Mouse (Mus musculus) Patski (cell line): ENCODE results near the gene Palmd. TPM values are rescaled to one million over a fixed set of nuclear protein-coding genes. Genes with fewer than 3 reads are reported as not detected.

Experiments
- ATAC-seq: fragments of 100-300 bp; one replicate; pipeline ENCODE4 v1.8.0; 2021
- CTCF ChIA-PET: fragments of 350-600 bp; sonication (Branson Sonifier 250); formaldehyde crosslinking; loops from one replicate; lab custom pipeline; 2022; ENCODE audit warnings: inconsistent platforms; lab: Charles Lee
- POLR2A ChIA-PET: fragments of 350-600 bp; sonication (Branson Sonifier 250); formaldehyde crosslinking; loops from one replicate; lab custom pipeline; 2022; ENCODE audit warnings: antibody characterized with exemption, inconsistent platforms; lab: Charles Lee
- DNase-seq: peaks from one replicate; pipeline ENCODE4 v3.0.0-alpha.2; 2011; ENCODE audit warnings: low read depth, low spot score
- H3K27me3 ChIP-seq: fragments of 371-371 bp; one replicate; pipeline ENCODE4 v1.5.1; 2021
- CTCF ChIP-seq: fragments of 100-300 bp; IDR thresholded peaks from one replicate; pipeline ENCODE4 v1.5.1; 2021
- in situ Hi-C: fragments of 300-500 bp; cut with MboI; formaldehyde crosslinking; loops from 3 replicates; pipeline ENCODE4 v1.11.1; 2018; ENCODE audit warnings: low pct_unique_long_range_greater_than_20kb, mixed read lengths
- polyA plus RNA-seq: library from polyadenylated mRNA; unstranded; gene quantifications from one replicate; pipeline ENCODE4 v1.2.3, GENCODE M21; 2021

The Palmd gene
- polyA plus RNA-seq, 1 experiment from 2014 or later: 0.04 TPM

DNA sequence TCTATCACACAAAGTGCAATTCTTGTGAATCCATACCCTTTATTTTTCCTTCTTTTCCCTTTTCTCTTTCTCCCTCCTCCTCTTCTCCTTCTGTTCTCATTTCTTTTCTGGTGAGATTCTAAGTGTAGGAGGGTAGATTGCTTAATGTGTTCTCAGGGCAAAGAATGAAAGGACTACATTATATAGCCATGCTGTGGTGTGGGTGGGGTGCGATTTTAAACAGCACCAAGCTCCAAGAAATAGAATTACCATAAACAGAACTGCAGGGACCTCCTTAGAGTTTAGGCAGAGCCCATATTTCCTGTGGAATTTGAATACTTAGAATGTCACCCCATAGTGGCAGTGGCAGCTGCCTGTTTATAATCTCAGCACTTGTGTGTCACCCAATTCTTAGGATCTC is 17.0 kb upstream of the Palmd start:
- ChIA-PET CTCF (interaction anchor here (0.8 to 1.9 kb wide), 6 partner anchors 10 to 39 kb away, joined by 3 to 5 read pairs (median 3); no protein-coding TSS in a partner anchor), POLR2A (interaction anchor here (0.9 kb wide), 1 partner anchor 19 kb away, joined by 3 read pairs; no protein-coding TSS in a partner anchor)
- DNase-seq (no peak), ATAC-seq (no peak)
- no peaks in the 10 kb centered on the region for H3K27me3 ChIP-seq
- TF ChIP-seq CTCF: no peak
- in situ Hi-C loops: no loop called here

DNA sequence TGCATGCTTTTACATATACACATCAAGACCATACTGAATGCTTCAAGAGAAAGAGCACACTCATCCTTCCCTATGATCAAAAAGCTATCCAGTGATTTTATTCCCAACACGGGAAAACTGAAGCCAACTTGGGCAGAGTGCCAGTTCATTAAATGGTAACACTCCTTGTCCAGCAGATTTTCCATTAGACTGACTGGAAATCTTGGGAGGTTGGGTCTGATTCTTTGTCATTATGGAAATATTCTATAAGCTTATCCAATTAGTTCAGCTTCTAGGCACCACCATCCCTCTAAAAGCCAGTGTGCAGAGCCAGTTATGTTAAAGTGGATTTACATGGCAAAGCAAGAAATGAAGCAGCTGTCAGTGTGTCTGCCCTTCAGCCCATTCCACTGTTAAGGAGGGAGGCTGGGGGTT is 16.3 kb upstream of the Palmd start:
- H3K27me3 ChIP-seq: no peaks in the 10 kb centered on the region
- ATAC-seq (no peak), DNase-seq (no peak)
- TF ChIP-seq CTCF: no peak
- in situ Hi-C loops: no loop called here
- CTCF ChIA-PET: interaction anchor here (0.8 to 1.9 kb wide), 5 partner anchors 10 to 38 kb away, joined by 3 to 5 read pairs (median 3); no protein-coding TSS in a partner anchor
- POLR2A ChIA-PET: interaction anchor here (0.9 kb wide), 1 partner anchor 20 kb away, joined by 3 read pairs; no protein-coding TSS in a partner anchor

DNA sequence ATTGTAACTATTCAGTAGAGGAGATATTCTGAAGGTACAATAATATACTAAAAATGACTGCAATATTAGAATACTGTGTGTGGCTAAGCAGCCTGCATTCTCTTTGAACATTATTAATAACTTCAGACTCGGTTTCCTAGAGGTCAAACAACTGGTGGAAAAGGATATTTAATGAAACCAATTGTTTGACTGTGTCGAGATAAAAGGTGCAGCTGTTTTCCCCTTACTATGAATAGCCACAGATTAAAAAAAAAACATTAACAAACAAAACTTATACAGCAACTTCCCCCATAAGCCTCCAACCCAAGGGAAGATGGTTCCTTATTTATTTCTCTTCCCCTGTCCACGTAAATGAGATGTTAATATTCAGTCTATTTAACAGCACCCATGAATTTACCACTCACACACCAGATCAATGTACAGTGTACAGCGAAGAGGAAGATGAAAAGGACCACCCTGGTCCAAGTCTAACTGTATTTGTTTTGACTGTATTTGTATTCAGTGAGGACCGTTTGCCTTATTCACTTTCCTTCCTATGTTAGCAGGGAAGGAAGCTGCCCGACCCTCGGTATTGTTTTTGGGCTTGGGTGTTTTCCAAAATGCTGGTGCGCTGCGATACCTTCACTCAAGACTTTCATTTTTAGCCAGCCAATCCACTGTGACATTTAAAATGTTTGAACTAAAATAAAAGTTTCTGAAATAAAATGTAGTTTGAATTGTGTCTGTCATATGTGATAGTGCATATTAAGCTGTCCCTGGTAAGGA is 13.2 kb upstream of the Palmd start:
- POLR2A ChIA-PET: no interaction called here
- TF ChIP-seq CTCF: no peak
- CTCF ChIA-PET: interaction anchor here (1.0 to 1.5 kb wide), 4 partner anchors 9 to 20 kb away, joined by 3 to 5 read pairs (median 4); no protein-coding TSS in a partner anchor
- no peaks in the 10 kb centered on the region for H3K27me3 ChIP-seq
- DNase-seq: no peak
- no peak for ATAC-seq
- in situ Hi-C loops: no loop called here

GRCm38 (mm10) chr3:116969786-116970185 is 999 bp upstream of the Palmd start:
- POLR2A ChIA-PET: interaction anchor here (0.9 kb wide), 1 partner anchor 18 kb away, joined by 3 read pairs; no protein-coding TSS in a partner anchor
- H3K27me3 ChIP-seq: no peaks in the 10 kb centered on the region
- CTCF ChIA-PET: interaction anchor here (1.3 kb wide), 1 partner anchor 18 kb away, joined by 4 read pairs; no protein-coding TSS in a partner anchor
- DNase-seq: no peak
- in situ Hi-C loops: no loop called here
- no peak for TF ChIP-seq CTCF
- ATAC-seq: no peak

GRCm38 (mm10) chr3:116969003-116969402 is 216 bp upstream of the Palmd start:
- no peak for TF ChIP-seq CTCF
- in situ Hi-C loops: no loop called here
- ChIA-PET CTCF (interaction anchor here (1.4 kb wide), 1 partner anchor 33 kb away, joined by 4 read pairs; no protein-coding TSS in a partner anchor), POLR2A (interaction anchor here (0.7 kb wide), 1 partner anchor 763 kb away, joined by 5 read pairs; no protein-coding TSS in a partner anchor)
- ATAC-seq (no peak), DNase-seq (no peak)
- no peaks in the 10 kb centered on the region for H3K27me3 ChIP-seq

GRCm38 (mm10) chr3:116967967-116968366 is 820 bp downstream of the Palmd start, which contains the start of gene 4930455H04Rik:
4930455H04Rik (plus strand) TSS chr3:116968267.
- in situ Hi-C loops: no loop called here
- ATAC-seq: no peak
- ChIA-PET CTCF (interaction anchor here (1.4 to 1.8 kb wide), 2 partner anchors 16 to 34 kb away, joined by 3 to 4 read pairs; no protein-coding TSS in a partner anchor), POLR2A (interaction anchor here (1.2 kb wide), 1 partner anchor 57 kb away, joined by 5 read pairs; no protein-coding TSS in a partner anchor)
- TF ChIP-seq CTCF: no peak
- no peak for DNase-seq
- no peaks in the 10 kb centered on the region for H3K27me3 ChIP-seq

DNA sequence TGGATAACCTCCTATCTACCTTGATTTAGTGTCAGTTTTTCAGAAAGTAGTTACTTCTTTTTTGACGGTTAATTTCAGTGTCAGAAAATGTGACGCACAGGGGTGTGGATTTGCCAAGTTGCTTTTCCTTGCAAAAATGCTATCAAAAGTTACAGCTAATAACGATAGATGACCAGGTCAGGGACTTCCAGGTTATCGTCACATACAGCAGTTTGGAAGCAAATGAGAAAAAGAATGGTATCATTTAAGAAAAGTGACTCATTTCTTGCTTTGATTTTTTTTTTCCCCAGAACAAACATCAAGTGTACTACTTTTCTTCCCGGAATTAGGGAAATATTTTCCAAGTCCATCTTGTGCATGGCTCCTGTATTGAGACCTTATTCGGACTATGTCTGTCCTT is 1.4 kb downstream of the Palmd start:
- ChIA-PET POLR2A (interaction anchor here (1.2 kb wide), 1 partner anchor 57 kb away, joined by 5 read pairs; no protein-coding TSS in a partner anchor), CTCF (interaction anchor here (1.0 to 1.8 kb wide), 4 partner anchors 16 to 93 kb away, joined by 3 to 4 read pairs (median 4); no protein-coding TSS in a partner anchor)
- no peak for TF ChIP-seq CTCF
- DNase-seq (no peak), ATAC-seq (no peak)
- H3K27me3 ChIP-seq: no peaks in the 10 kb centered on the region
- in situ Hi-C loops: no loop called here

- TF ChIP-seq CTCF: no peak
- in situ Hi-C loops: no loop called here
- ATAC-seq: peak; percentile 71
- H3K27me3 ChIP-seq: no peaks in the 10 kb centered on the region
- CTCF ChIA-PET: interaction anchor here (0.6 to 1.8 kb wide), 6 partner anchors 10 to 453 kb away, joined by 3 to 4 read pairs (median 3); no protein-coding TSS in a partner anchor
- POLR2A ChIA-PET: interaction anchor here (1.2 kb wide), 1 partner anchor 56 kb away, joined by 5 read pairs; no protein-coding TSS in a partner anchor
- DNase-seq: no peak
These were observed 2.0 kb downstream of the Palmd start for GRCm38 (mm10) chr3:116966800-116967199.

GRCm38 (mm10) chr3:116966225-116966624 is 2.6 kb downstream of the Palmd start:
- peak; percentile 89 for ATAC-seq
- no peak for DNase-seq
- in situ Hi-C loops: no loop called here
- POLR2A ChIA-PET: no interaction called here
- CTCF ChIA-PET: interaction anchor here (0.6 to 1.8 kb wide), 7 partner anchors 10 to 595 kb away, joined by 3 to 4 read pairs (median 3); no protein-coding TSS in a partner anchor
- TF ChIP-seq CTCF: peak; percentile 67
- H3K27me3 ChIP-seq: no peaks in the 10 kb centered on the region

- no peaks in the 10 kb centered on the region for H3K27me3 ChIP-seq
- no peak for TF ChIP-seq CTCF
- ChIA-PET POLR2A (no interaction called here), CTCF (no interaction called here)
- in situ Hi-C loops: no loop called here
- ATAC-seq (no peak), DNase-seq (no peak)
These were observed 4.4 kb downstream of the Palmd start for GRCm38 (mm10) chr3:116964426-116964825.
